Mouse (Mus musculus) liver, postnatal 0 days (tissue): ENCODE measurements around the gene Degs2. TPM values are rescaled to one million over a fixed set of nuclear protein-coding genes. Genes with fewer than 3 reads are reported as not detected.
A peak's percentile ranks its signal among the peaks of the same experiment; 100 is the strongest.
"Not testable (repeated sequence)": the region's sequence is repeated elsewhere in the genome, so short reads cannot be mapped to it uniquely, and the experiment has no call there.

ENCODE experiments used
- ATAC-seq: fragments of 200-750 bp; cut with Nextera tagmentation; 2 replicates; pipeline ENCODE4 v1.8.0; 2017; ENCODE audit warnings: mild to moderate bottlenecking, moderate library complexity
- DNase-seq: peaks from one replicate; pipeline ENCODE4 v3.0.0-alpha.2; 2016
- H3K27ac ChIP-seq: fragments of 300-500 bp; sonication (generic); 2 replicates; pipeline ENCODE4 v1.5.1; 2014; ENCODE audit warnings: antibody characterized with exemption, moderate library complexity, mild to moderate bottlenecking, low read depth
- H3K27me3 ChIP-seq: fragments of 300-500 bp; sonication (generic); 2 replicates; pipeline ENCODE4 v1.6.1; 2014; ENCODE audit warnings: low read length, control low read depth, mixed read lengths; ENCODE audit not compliant: insufficient read depth
- H3K36me3 ChIP-seq: fragments of 300-500 bp; sonication (generic); replicated peaks from 2 replicates; pipeline ENCODE4 v1.6.1; 2014; ENCODE audit warnings: mild to moderate bottlenecking, control low read depth, low read length, moderate library complexity, mixed read lengths; ENCODE audit not compliant: insufficient read depth
- H3K4me1 ChIP-seq: fragments of 300-500 bp; sonication (generic); 2 replicates; pipeline ENCODE4 v1.6.1; 2014; ENCODE audit warnings: antibody characterized with exemption, mild to moderate bottlenecking, control low read depth; ENCODE audit not compliant: insufficient read depth
- H3K4me2 ChIP-seq: fragments of 300-500 bp; sonication (generic); 2 replicates; pipeline ENCODE4 v1.6.1; 2014; ENCODE audit warnings: low read depth, mild to moderate bottlenecking, low read length, moderate library complexity, mixed read lengths
- H3K4me3 ChIP-seq: fragments of 300-500 bp; sonication (generic); 2 replicates; pipeline ENCODE4 v1.5.1; 2014; ENCODE audit warnings: low read depth, low read length
- H3K9ac ChIP-seq: fragments of 300-500 bp; sonication (generic); replicated peaks from 2 replicates; pipeline ENCODE4 v1.6.1; 2014; ENCODE audit warnings: mild to moderate bottlenecking, moderate library complexity
- H3K9me3 ChIP-seq: fragments of 300-500 bp; sonication (generic); 2 replicates; pipeline ENCODE4 v1.6.1; 2016; ENCODE audit warnings: mild to moderate bottlenecking, control low read depth, low read length, mixed read lengths
- CTCF ChIP-seq: sonication (generic); IDR thresholded peaks from 2 replicates; pipeline ENCODE4 v1.5.1; 2016; ENCODE audit warnings: antibody characterized with exemption, low read depth
- EP300 ChIP-seq: IDR thresholded peaks from 2 replicates; pipeline ENCODE4 v1.6.1; 2016; ENCODE audit warnings: antibody characterized with exemption, low read depth, mild to moderate bottlenecking
- WGBS: fragments of 180-500 bp; shearing (Covaris S2); extraction: QIAGEN DNeasy Blood & Tissue Kit; methylation state at CpG from one replicate; pipeline ENCODE4 v1.1.7; 2014; ENCODE audit not compliant: insufficient replicate concordance; 5-methylcytosine and 5-hydroxymethylcytosine counted together
- polyA plus RNA-seq: library from polyadenylated mRNA; unstranded; fragments of >200 nt; fragmentation: Nextera tagmentation; extraction: Ambion mirVana; gene quantifications from 2 replicates; pipeline ENCODE4 v1.2.1, GENCODE M21; 2015

Gene Degs2
- polyA plus RNA-seq, 1 experiment from 2014 or later = 0.13 TPM

GRCm38 (mm10) chr12:108715854-108716253 is 13.7 kb upstream of the Degs2 start:
- no peak overlapping the region for H3K4me3 ChIP-seq
- no peaks in the 10 kb centered on the region for H3K36me3 ChIP-seq
- whole genome bisulfite sequencing = 68% methylated on average over 5 of the region's 5 CpGs
- H3K4me1 ChIP-seq = no peaks in the 10 kb centered on the region; the same call in 1 of the 2 replicates
- H3K9ac ChIP-seq = no peak overlapping the region
- H3K27ac ChIP-seq = no peak overlapping the region
- no peaks in the 10 kb centered on the region for H3K27me3 ChIP-seq
- no peaks in the 10 kb centered on the region for H3K9me3 ChIP-seq
- no peak for ATAC-seq
- TF ChIP-seq CTCF = no peak
- TF ChIP-seq EP300 = no peak
- DNase-seq = no peak
- no peak overlapping the region for H3K4me2 ChIP-seq

- DNase-seq, ATAC-seq, H3K4me2 ChIP-seq, H3K27me3 ChIP-seq, H3K9me3 ChIP-seq, H3K4me3 ChIP-seq, H3K4me1 ChIP-seq, H3K27ac ChIP-seq, H3K36me3 ChIP-seq, H3K9ac ChIP-seq: not testable (repeated sequence)
- WGBS = 92% methylated on average over 14 of the region's 14 CpGs
- TF ChIP-seq CTCF = peak; percentile 47
Observed at GRCm38 (mm10) chr12:108713972-108714371, 11.9 kb upstream of the Degs2 start.

DNA sequence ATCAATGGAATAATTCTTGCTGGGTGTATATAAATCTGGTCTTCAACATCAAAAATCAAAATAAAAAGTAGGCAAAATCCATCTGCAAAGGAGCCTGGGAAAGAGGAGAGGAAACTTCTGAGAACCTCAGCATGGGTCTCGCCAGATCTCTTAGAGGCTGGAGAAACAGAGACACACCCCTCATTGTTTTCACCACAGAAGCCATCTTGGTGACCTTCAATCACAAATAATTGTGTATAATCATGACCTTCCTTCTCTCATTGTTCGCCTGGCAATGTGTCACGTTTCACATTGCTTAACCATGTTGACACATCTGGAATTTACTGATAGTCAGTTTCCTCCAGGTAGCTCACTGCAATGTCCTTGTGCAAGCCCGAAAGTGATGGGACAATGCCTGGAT is 10.4 kb upstream of the Degs2 start:
- no peaks in the 10 kb centered on the region for H3K27me3 ChIP-seq
- ATAC-seq (no peak), DNase-seq (no peak)
- TF ChIP-seq CTCF (no peak), EP300 (no peak)
- no peaks in the 10 kb centered on the region; the same call in 1 of the 2 replicates for H3K4me1 ChIP-seq
- H3K9ac ChIP-seq = no peak overlapping the region
- no peaks in the 10 kb centered on the region for H3K9me3 ChIP-seq
- no peak overlapping the region for H3K4me3 ChIP-seq
- no peak overlapping the region for H3K27ac ChIP-seq
- WGBS = 55% methylated on average over 4 of the region's 4 CpGs
- H3K36me3 ChIP-seq = no peaks in the 10 kb centered on the region
- no peak overlapping the region for H3K4me2 ChIP-seq

DNA sequence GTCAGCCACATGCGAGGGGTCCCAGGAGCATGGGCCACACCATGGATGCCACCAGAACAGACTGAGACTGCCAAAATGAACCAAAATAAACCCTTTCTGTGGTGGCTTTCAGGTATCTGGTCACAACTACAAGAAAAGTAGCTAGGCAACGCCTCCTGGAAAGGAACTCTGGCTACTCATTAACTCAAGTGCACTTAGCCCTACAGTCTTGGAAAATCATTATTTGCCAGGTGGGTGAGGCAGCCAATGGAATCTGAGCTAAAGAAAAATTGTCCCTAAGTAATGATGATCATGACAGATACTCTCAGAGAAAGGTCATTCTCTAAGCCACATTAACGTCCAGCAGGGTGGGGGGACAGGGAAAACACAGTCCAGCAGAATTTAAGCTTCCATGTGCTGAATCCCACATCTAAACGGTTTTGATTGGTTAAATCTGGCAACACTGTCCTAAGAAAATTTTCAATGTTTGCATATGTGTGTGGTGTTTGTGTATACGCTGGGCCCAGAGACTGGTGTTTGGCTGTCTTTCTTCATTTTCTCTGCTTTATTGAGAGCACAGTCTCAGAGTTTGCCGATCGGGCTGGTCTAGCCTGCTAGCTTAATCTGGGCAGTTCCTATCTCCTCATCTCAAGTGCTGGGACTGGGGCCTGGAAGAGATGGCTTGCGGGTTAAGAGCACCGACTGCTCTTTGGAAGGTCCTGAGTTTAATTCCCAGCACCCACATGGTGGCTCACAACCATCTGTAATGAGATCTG is 8.9 kb upstream of the Degs2 start:
- ATAC-seq = peak; percentile 91
- no peak for DNase-seq
- no peak overlapping the region for H3K9ac ChIP-seq
- H3K4me1 ChIP-seq = no peaks in the 10 kb centered on the region; the same call in 1 of the 2 replicates
- TF ChIP-seq CTCF (no peak), EP300 (no peak)
- H3K9me3 ChIP-seq = no peaks in the 10 kb centered on the region
- 67% methylated on average over 9 of the region's 9 CpGs for WGBS
- H3K27me3 ChIP-seq = no peaks in the 10 kb centered on the region
- peak overlapping the region; percentile 65 for H3K27ac ChIP-seq
- H3K36me3 ChIP-seq = no peaks in the 10 kb centered on the region
- H3K4me2 ChIP-seq = 0 out of 2 replicates have a peak overlapping the region, but pooled peaks have one; percentile 27
- H3K4me3 ChIP-seq = no peak overlapping the region

GRCm38 (mm10) chr12:108709964-108710765 is 8.1 kb upstream of the Degs2 start:
- no peaks in the 10 kb centered on the region for H3K27me3 ChIP-seq
- no peaks in the 10 kb centered on the region for H3K9me3 ChIP-seq
- DNase-seq (no peak), ATAC-seq (no peak)
- 71% methylated on average over 6 of the region's 6 CpGs for WGBS
- H3K4me2 ChIP-seq = no peak overlapping the region
- H3K27ac ChIP-seq = no peak overlapping the region
- no peak overlapping the region for H3K4me3 ChIP-seq
- H3K4me1 ChIP-seq = no peaks in the 10 kb centered on the region; the same call in 1 of the 2 replicates
- no peaks in the 10 kb centered on the region for H3K36me3 ChIP-seq
- no peak overlapping the region for H3K9ac ChIP-seq
- no peak for TF ChIP-seq CTCF
- no peak for TF ChIP-seq EP300

DNA sequence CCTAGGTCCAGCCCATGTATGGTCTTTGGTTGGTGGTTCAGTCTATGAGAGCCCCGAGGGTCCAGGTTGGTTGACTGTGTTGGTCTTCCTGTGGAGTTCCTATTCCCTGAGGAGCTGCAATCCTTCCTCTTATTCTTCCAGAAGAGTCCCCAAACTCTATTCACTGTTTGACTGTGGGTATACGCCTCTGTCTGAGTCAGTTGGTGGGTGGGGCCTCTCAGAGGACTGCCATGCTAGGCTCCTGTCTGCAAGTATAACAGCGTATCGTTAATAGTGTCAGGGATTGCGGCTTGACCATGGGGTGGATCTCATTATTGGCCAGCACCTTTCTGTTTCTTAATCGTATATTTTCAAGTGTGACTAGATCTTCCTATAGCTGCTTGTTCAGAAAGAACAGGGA is 7.3 kb upstream of the Degs2 start:
- no peaks in the 10 kb centered on the region for H3K9me3 ChIP-seq
- ATAC-seq (no peak), DNase-seq (no peak)
- H3K27me3 ChIP-seq = no peaks in the 10 kb centered on the region
- no peaks in the 10 kb centered on the region for H3K36me3 ChIP-seq
- H3K4me3 ChIP-seq = no peak overlapping the region
- TF ChIP-seq CTCF (no peak), EP300 (no peak)
- no peaks in the 10 kb centered on the region; the same call in 1 of the 2 replicates for H3K4me1 ChIP-seq
- no peak overlapping the region for H3K27ac ChIP-seq
- no peak overlapping the region for H3K4me2 ChIP-seq
- H3K9ac ChIP-seq = no peak overlapping the region
- WGBS = 74% methylated on average over 6 of the region's 6 CpGs
